Mouse (Mus musculus) cerebellum, adult 18-20 months (tissue): ENCODE results near the gene Eif2s1.

Experiments
- DNase-seq, 2 experiments: peaks; one replicate each; pipeline ENCODE4 v3.0.0; 2021

The Eif2s1 gene

DNA sequence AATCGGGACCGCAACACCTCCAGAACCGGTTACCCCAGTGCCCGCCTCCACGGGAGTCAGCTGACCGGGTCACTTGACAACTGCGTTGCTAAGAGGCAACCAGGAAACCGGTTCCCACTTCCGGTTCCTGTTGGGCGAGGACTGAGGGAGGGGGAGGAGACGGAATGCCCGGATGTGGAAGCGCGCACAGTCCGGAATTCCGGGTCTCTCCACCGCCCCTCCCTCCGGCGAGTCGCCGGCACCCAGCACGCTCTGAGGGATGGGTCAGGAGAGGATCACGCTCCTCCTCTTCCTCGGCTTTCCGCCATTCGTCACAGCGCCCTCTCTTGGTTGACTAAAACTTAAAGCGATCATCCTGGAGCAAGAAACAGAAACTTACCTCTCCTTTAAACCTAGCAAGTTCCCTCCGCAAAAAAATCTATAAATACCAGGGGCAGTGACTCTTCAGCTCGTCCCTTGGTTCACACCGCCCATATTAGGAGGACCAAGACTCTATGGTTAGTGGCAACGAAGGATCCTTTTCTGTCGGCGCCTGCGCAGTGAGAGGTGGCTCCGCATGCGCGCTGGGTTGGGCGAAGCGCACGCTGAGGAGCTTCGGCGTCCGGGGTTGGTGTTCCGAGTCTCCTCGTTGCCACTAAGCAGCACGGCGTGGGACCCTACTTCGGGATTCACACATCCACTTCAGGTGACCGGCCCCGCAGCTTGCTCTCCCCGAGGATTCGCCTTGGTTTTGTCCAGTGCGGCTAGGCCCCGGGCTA lies at the start of gene Eif2s1, which contains the start of gene Atp6v1d:
TSS of gene Eif2s1 (plus strand) at position 324 of the 758 bp plus-strand sequence.
TSS of gene Atp6v1d (minus strand) at position 143 of the 758 bp plus-strand sequence.
- peak; percentile 98 to 100 for DNase-seq

DNA sequence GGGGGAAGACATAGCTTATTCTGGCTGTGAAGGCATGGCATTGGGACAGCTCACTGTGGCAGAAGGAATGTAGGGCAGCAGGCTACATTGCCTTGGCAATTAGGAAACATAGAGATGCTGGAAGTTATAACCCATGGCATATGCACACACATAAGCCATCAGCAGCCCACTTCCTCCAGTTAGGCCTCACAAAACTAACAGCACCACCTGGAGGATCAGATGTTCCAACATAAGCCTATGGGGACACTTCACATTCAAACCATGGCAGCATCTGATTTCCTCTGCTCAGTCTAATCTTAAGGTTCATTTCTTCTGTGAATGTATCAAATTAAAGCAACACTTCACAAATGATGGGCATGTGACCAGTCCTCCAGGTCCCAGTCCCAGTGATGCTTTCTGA lies 47.2 kb upstream of the Eif2s1 start:
- no peak for DNase-seq

DNA sequence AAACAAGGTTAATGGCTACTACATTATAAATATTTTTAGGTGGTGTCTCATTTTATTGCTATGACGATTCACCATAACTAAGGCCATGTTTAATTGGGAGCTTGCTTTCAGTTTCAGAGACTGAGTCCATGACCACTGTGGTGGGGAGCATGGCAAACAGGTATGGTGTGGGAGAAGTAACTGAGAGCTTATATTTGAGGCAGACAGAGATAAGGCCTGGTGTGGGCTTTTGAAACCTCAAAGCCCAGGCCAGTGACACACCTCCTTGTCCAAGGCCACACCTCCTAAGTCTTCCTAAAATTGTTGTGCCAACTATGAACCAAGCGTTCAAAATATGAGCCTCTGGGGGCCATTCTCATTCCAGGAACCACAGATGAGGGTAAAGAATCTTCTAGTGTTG lies 27.1 kb upstream of the Eif2s1 start:
- DNase-seq = no peak

DNA sequence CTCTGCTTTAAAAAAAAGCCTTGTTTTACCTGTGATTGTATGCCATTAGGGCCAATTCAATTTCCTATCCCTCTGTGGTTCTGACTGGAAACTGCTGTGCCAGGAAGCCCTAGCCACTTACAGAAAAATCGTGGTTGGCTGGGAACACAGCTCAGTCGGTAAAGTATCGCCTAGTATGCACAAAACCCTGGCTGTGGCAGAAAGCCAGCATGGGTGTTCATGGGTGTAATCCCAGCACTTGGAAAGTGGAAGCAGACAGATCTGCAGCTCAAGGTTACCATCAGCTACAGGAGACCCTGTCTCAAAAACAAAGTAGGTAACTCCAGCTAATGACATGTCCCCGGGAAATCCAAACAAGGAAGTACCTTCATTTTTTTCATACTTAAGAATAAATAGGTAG lies 21.7 kb upstream of the Eif2s1 start:
- no peak for DNase-seq

DNA sequence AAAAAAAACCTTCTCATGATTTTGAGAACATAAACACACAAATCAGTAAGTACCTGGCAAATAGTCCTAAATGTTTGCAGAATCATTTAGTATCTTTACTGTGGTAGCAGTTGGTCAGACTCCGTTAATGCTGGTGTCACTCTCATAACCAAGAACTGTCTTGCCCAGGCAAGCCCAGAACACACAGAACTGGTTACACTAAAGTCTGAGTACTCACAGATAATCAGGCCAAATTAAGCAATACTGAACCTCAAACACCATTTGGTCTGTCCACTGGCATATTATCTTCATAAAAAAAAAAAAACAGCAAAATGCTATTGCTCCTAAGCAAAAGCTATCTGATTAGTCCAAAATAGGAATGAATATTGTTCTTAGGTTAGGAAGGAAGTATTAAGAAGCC lies 19.2 kb upstream of the Eif2s1 start:
- no peak for DNase-seq

DNA sequence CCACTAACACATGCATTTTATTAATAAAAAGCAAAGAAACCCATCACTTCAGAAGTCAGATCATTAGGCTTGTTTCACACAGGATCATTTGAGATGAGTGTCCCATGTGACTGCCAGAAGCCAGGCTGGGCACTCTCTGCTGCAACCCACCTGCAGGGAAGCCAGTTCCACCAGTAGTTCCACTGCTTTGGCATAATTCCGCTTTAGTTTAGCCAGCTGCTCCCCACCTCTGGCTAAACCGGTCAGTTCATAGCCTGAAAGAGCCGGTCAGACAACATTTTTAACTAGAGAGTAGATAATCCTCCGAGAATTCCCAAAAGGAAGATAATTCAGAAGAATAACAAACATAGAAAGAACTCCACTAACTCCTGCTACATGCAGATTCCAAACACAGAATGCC lies 13.4 kb upstream of the Eif2s1 start:
- no peak for DNase-seq

DNA sequence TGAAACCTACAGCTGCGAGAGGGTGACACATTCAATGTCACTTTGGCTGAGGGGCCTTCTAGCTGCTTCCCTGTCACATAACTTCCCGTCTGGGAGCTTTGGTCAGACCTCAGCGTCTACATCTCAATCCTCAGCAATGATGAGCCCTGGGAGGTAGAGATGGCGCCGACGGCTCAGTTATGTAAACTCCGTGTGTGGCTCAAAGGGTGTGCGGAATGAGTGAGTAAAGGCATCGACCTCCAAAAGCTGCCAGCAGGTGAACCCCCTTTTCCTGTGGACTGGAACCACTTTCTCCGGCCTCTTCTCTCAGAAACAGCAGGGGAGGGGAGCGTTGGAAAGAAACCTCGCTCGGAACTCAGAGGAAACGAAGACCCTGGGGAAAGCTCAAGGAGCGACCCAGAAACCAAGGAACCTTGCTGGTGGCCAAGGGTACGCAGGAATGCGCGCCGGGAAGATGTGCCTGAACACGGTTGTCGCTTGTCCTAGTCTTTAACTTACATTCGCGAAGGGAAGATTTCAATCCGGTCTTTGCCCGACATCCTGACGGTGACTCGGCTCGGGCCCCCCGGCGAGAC lies 611 bp upstream of the Eif2s1 start:
- DNase-seq = no peak

DNA sequence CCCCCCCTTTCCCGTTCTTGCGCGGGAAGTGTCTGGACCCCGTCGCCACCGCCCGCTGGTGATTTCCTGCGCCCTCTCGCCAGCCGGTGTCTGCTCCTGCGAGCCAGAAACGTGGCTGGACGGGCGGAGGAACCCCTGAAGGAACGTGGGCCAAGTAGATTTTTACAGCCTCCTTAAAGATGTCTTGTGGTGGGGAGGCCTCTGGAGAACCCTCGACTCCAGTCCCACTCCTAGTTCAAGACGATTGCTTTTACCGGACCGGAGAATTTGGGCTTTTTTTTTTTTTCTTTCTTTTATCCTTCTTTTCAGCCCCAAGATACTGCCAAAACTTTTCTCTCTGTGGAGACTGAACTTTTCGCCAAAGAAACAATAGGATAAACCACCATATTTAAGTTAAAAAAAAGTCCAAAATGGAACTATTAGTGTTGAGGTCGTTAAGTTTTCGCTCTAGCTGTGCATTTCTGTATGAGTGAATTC lies 673 bp downstream of the Eif2s1 start:
- no peak for DNase-seq

DNA sequence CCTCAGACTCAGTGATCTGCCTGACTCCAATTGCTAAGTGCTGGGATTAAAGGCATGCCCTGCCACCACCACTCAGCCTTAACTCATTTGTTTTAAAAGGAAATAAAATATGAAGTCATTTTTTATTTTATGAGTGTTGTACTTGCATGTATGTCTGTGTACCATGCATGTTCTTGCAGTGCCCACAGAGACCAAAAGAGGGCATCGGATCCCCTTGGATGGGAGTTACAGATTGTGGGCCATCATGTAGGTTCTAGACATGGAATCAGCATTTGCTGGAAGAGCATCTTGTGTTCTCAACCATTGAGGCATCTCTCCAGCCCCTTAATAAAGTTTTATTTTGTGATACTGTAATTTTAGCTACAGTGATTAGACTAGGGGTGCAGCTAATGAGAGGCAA lies 3.8 kb downstream of the Eif2s1 start:
- no peak for DNase-seq

DNA sequence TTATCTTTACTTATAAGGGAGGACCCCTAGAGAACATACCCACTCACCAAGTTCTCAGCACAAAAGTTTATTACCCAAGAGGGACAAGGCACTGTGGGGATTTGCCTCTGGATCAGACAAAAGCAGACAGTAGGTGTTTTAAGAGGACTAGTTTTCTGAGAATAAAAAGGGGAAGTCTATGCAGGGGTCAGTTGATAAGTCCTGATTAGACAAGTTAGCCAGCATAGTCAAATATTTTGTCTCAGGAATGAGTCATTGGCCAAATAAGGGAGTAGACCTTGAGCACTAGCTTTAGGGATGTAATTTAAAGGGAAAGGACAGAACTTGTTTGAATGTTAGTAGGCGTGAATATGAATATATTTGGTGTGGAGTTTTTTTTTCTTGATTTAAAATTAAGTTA lies 6.5 kb downstream of the Eif2s1 start:
- no peak for DNase-seq

DNA sequence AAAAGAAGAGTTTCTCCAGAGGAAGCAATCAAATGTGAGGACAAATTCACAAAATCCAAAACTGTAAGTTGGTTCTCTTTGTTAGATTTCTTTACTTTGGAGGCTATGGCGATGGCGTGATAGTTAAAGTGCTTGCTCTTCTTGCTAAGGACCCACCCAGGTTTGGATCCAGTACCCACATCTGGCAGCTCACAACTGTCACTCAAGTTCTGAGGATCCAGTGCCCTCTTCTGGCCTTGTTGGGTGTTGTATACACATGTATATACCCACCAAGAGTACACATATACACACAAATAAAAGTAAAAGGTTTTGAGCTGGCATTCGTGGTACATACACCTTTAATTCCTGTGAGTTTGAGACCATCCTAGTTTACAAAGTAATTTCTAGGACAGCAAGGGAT lies 13.0 kb downstream of the Eif2s1 start:
- DNase-seq = no peak

DNA sequence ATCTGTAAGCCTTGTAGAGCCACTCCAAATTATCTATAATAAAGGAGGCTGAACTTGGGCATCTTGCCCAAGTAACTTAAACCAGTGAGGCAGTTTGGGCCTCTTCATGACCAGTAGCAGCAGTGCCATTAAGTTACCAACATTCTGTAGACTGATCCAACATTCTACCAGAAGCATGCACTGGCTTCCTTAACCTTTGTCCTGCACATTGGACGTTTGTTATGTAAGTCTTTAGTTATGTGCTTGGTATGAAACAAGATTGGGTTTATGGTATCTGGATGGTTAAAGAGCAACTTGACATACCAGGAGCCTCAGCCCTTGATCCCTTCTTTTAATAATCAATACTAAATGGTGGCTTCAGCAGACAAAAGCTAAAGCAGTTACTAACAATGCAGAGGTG lies 28.4 kb downstream of the Eif2s1 start:
- no peak for DNase-seq

DNA sequence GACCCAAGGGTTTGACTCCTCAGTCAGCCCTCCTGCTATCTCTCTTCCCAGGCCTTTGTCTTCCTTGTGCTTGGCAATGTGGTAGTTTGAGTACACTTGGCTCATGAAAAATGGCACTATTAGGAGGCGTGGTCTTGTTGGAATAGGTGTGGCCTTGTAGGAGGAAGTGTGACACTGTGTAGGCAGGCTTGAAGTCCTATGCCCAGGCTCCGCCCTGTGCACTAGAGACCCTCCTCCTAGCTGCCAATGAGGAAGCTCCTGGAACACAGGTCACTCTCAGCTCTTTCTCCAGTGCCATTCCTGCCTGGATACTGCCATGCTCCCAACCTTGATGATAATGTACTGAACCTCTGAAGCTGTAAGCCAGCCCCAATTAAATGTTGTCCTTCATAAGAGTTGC lies 29.5 kb downstream of the Eif2s1 start:
- no peak for DNase-seq

DNA sequence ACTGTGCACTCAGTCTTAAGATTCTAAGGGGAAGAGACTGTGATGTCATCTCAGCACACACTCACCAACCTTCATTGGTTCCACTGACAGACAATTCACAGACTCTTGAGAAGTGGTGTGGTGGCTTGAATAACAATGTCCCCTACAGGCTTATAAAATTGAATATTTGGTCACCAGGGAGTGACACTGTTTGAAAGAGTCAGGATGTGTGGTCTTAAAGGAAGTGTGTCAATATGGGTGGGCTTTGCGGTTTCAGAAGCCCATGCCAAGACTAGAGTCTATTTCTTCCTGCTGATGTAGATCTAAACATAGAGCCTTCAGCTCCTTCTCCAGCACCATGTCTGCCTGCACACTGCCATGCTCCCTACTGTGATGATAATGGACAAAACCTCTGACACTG lies 36.2 kb downstream of the Eif2s1 start:
- no peak for DNase-seq

DNA sequence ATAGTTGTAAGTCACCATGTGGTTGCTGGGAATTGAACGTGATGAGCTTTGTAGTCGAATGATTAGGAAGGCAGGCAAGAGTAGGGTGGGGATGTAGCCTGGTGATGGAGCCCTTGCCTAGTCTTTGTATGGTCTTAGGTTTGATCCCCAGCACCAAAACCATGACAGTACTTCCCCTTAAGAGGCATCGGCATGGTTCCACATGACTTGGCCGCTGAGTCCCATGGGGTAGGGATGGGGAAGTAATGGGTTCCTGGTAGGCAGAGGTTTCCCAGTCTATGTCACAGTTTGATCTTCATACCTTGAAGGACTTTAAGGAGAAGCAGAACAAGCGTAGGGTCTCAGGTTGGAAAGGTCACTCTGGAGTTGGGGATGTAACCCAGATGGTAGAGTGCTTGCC lies 39.8 kb downstream of the Eif2s1 start:
- DNase-seq = no peak

DNA sequence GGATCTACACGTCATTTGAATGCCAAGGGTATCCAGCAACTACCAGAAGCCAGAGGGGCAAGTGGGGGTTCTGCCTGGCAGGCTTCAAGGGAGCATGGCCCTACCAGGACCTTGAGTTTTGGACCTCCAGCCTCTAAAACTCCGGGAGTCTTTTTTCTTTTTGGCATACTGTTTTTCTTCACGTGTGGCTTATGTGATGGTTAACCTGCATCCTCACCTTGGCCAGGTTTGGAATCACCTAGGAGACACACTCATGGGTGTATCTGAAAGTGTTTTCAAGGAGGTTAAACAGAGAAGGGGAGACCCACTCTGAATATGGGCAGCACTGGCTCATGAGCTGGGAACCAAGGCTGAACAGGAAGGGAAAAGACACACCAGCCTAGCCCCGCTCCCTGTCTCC lies 41.7 kb downstream of the Eif2s1 start:
- DNase-seq = no peak

DNA sequence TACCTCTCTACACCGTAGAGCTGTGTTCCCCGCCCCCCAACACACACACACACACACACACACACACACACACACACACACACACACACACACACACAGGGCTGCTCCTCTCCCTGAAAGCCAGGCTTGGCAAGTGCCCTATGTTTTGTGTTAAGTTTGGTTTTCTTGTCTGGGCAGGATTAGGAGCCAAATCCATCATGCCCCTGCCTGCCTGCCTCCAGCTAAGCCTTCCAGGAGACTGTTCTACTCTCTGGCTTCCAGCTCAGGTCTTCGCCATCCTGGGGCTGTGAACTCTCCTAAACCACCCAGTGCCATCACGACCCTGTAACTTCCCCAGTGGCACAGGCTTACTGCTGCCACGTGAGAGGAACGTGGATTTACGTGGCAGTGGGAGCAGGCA lies 42.9 kb downstream of the Eif2s1 start:
- DNase-seq = no peak

DNA sequence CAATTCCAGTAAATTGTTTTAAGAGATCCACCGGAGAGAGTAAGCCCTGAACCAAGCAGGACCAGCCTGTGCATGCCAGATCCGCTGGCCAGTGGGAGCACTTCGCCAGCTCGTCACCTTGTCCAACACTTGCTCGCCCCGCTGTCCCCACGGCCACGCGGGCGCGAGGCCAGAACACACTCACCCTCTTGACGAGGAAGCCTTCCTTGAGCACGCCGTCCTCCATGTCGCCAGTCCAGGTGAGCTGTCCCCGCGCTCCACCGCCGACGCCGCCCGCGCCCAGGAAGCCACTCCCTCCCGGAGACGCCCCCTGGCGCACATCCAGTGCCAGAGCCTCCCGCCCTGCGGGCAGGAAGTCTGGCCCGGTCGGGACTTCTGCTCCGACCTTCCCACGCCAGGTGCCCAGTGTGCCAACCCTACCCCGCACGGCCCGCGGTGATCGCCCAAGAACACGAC lies 45.1 kb downstream of the Eif2s1 start, which contains the start of gene Plek2:
TSS of gene Plek2 (minus strand) at position 258 of the 456 bp plus-strand sequence.
- peak; percentile 78 to 79 for DNase-seq

DNA sequence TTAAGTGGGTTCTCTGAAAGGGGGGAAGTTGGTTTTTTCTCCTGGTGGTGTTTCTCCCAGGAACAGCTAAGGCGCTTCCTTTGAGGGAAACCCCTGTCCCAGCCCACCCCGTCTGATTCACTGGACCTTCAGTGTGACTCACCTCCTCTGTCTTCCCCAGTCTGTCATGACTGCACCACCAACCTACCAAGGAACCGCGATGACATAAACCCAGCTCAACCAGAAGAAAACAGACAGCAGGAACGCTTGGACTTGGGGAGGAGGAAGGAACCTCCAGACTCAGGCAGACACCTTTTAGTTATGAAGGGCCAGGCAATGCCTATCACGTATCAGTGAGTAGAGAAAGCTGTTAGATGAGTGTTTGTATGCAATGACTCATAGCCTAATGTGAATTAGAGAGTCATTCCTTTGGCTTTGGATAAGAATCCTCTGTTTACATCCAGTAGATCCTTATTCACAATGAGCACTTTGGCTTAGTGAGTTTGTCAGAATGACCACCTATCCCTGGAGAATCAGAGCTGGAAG lies 46.5 kb downstream of the Eif2s1 start:
- no peak for DNase-seq

DNA sequence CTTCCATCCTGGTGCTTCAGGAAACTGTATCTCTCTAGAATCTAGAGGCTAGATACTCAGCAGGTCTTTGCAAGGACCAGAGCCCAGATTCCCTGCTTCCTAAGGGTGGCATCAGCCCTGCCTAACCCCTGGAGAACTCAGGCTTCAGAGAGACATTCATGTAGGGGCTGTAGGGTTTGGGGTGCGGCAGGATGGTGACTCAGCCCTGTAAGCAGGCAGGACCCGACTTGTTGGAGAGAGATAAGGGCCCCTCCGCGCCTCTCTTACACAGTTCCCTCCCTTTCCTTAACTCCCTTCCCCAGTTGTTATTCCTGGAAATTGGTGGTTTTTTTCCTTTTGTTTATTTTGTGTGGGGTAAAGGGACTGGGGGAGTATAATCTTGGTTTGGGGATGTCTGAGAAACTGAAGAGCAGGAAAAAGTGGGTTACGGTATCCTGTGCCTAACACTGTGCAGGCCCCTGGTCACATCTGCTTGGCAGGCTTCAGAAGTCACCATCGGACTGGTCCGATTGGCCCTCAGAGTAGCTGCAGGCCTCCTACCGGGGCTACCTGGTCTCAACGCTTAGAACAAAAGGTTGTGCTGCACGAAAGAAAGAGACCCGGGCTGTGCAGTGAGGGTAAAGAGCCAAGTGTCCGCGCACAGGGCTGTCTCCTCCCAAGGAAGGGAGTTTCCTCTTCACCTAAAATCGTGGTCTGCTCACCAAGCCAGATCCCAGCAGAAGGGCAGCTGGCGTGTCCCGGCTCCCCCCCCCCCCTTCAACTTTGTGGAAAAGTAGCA lies 49.3 kb downstream of the Eif2s1 start:
- no peak for DNase-seq

DNA sequence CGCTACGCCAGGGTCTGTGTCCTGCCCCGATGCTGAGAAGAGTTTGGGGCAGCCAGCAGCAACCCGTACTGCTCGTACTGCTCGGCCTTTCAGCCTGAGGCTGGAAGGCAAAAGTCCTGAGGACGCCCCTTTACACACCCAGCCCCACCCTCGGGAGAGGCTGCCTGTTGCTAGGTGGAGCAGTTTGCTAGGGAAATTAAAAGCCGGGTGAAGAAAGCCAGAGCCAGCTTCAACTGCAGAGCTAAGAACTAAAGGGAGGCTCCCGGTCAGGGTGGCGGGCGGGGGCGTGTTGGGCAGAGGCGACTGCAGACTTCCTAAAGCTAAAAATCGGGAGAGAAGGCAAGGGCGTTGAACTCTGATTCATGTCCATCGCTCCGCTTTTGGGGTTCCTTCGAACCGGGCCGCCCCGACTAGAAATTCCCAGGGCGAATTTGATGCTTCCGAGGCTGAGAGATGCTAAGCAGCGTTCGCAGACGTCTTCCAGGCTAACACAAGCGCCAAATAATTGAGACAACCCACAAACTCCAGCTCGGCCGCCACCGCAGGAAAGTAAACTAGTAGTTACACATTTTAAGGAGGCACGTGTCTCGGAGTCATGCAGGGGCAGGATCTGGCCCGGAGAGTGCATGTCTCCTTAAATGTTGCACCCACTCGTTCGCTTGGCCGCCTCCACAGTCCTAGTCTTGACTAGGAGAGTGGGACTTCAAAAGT lies 50.2 kb downstream of the Eif2s1 start:
- no peak for DNase-seq

DNA sequence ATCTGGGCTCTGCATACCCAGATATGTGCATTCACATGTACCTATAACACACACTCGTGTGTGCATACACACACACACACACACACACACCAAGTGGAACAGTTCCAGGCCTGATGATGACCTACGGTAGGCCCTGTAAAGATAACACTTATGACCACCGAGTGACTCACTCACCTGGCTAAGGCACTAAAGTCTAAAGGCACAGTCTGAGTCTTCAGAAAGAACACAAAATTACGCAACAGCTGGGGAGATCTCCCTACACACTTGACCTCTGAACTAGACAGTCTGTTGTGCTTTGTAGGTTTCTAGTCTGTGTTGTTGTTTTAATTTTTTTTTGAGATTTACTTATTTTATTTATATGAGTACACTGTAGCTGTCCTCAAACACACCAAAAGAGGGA lies 52.8 kb downstream of the Eif2s1 start:
- no peak for DNase-seq

DNA sequence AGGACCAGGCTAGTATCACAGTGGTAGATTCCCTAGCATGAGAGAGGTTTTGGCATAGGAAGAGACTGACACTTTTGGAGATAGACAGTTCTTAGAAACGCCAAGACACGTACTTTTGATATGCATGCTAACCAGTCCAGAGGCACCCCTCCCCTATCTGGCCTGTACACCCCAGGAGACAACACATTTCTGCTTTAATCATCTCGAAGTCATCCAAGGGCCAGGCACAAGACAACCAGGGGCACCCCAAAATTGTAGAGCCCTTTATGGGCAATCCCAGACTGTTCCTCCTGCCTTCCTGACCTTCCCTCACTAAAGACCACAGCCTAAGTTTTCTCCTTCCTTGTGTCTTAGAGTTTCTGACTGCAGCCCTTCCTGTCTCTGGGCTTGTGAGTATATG lies 53.9 kb downstream of the Eif2s1 start:
- no peak for DNase-seq
